Mouse (Mus musculus) WW6 (cell line): ENCODE results near the gene Abl1.
"Not testable (repeated sequence)": the region's sequence is repeated elsewhere in the genome, so short reads cannot be mapped to it uniquely, and the experiment has no call there.

ENCODE experiments used
- DNase-seq: peaks from one replicate; pipeline ENCODE4 v3.0.0-alpha.2; 2013; ENCODE audit warnings: low read depth, low spot score

Abl1 gene

GRCm38 (mm10) chr2:31688074-31688925 lies at the start of gene Abl1:
Gene Abl1 (plus strand): TSS chr2:31688376.
- DNase-seq = peak; percentile 89

GRCm38 (mm10) chr2:31638581-31639465 lies 49.4 kb upstream of the Abl1 start:
- no peak for DNase-seq

- DNase-seq = no peak
Measured at GRCm38 (mm10) chr2:31639466-31639760, 48.8 kb upstream of the Abl1 start.

GRCm38 (mm10) chr2:31639901-31640608 lies 48.1 kb upstream of the Abl1 start, which contains the start of gene Prdm12:
Gene Prdm12 (plus strand): TSS chr2:31640037.
- no peak for DNase-seq

GRCm38 (mm10) chr2:31640609-31641507 lies 47.3 kb upstream of the Abl1 start:
- no peak for DNase-seq

GRCm38 (mm10) chr2:31641508-31641830 lies 46.7 kb upstream of the Abl1 start:
- no peak for DNase-seq

GRCm38 (mm10) chr2:31641929-31642328 lies 46.2 kb upstream of the Abl1 start:
- no peak for DNase-seq

GRCm38 (mm10) chr2:31653971-31654853 lies 34.0 kb upstream of the Abl1 start:
- DNase-seq = no peak

GRCm38 (mm10) chr2:31654854-31655559 lies 33.2 kb upstream of the Abl1 start:
- DNase-seq = no peak

- no peak for DNase-seq
Measured at GRCm38 (mm10) chr2:31656374-31656773, 31.8 kb upstream of the Abl1 start.

- no peak for DNase-seq
Measured at GRCm38 (mm10) chr2:31662939-31663803, 25.0 kb upstream of the Abl1 start.

- DNase-seq = no peak
Measured at GRCm38 (mm10) chr2:31663804-31664180, 24.4 kb upstream of the Abl1 start.

GRCm38 (mm10) chr2:31667332-31667731 lies 20.8 kb upstream of the Abl1 start:
- DNase-seq = no peak

- DNase-seq = peak; percentile 88
Measured at GRCm38 (mm10) chr2:31670551-31671035, 17.6 kb upstream of the Abl1 start, which contains the start of gene Exosc2. Gene Exosc2 (plus strand): TSS chr2:31670715.

GRCm38 (mm10) chr2:31678641-31679040 lies 9.5 kb upstream of the Abl1 start:
- DNase-seq = no peak

GRCm38 (mm10) chr2:31681051-31681707 lies 7.0 kb upstream of the Abl1 start:
- not testable (repeated sequence) for DNase-seq

GRCm38 (mm10) chr2:31681731-31682235 lies 6.4 kb upstream of the Abl1 start:
- no peak for DNase-seq
